Comparison of ENCODE assay signal across 8 mouse cellular contexts in the genomic region with DNA sequence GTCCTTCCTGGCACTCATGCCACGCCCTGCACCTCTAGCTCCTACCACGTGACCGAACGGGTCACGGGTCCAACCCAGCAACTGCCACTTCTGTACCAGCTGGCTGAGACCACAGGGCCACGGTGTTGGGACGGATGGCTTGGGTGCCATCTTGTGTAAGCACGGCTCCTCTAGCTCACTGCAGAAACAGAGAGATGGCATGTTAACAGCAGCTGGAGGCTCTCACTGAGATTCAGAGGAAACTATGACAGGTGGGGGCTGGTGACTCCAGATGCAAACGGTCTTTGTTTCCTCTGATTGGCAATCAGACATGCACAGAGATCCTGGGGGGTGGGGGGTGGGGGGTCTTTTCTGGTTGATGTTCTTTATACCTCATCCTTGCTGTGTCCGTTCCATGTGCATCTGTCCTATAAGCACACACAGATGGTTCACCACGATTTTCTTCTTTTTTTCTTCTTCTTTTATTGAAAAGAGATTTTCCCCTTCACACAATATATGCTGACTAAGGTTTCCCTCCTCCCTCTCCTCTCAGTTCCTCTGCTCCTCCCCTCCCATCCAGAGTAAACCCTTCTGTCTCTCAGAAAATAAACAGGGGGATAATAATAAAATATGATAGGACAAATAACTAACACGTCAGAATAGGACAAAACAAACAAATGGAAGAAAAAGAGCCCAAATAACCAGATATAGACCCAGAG. TPM values are rescaled to one million over a fixed set of nuclear protein-coding genes. Genes with fewer than 3 reads are reported as not detected.
DNase-seq lines count a peak whose midpoint lies in the region; ATAC-seq lines count a peak whose summit lies in the region.

No protein-coding gene starts in this region.

- 72% methylated on average over 12 of the region's 12 CpGs for WGBS in limb, embryonic 13.5 days
- 87% methylated on average over 12 of the region's 12 CpGs for WGBS in limb, embryonic 10.5 days
- 37% methylated on average over 12 of the region's 12 CpGs for WGBS in liver, embryonic 15.5 days (ENCODE audit: insufficient replicate concordance)

- no peak overlapping the region for H3K4me3 ChIP-seq in limb, embryonic 13.5 days
- H3K4me3 ChIP-seq in limb, embryonic 10.5 days, result no peak overlapping the region
- no peak overlapping the region for H3K4me3 ChIP-seq in liver, embryonic 15.5 days (replicated peaks)

- DNase-seq in limb, embryonic 10.5 days (ENCODE audit: low spot score), result no peak
- DNase-seq in splenic B cell, adult 2 months (ENCODE audit: low read depth, low spot score), result peak; percentile 83
- DNase-seq in urinary bladder, postnatal 25 days (ENCODE audit: low spot score), result no peak
- DNase-seq in heart, postnatal 4 days, result no peak

- peak; percentile 44; the same call in 1 of the 2 replicates for ATAC-seq in limb, embryonic 13.5 days (ENCODE audit: low FRiP score, low read depth)
- ATAC-seq in activated CD4-positive, CD25-positive, alpha-beta regulatory T cell, adult 4 months, result peak; percentile 40
- peak; percentile 42 for ATAC-seq in liver, embryonic 15.5 days (ENCODE audit: insufficient read depth)
- ATAC-seq in erythroid progenitor cell, adult 5-6 weeks (replicated peaks; ENCODE audit: low FRiP score, poor library complexity, severe bottlenecking), result no peak

- H3K4me1 ChIP-seq in limb, embryonic 13.5 days, result peaks cover 28% of the 10 kb centered on the region
- H3K4me1 ChIP-seq in limb, embryonic 10.5 days, result peaks cover 17% of the 10 kb centered on the region
- H3K4me1 ChIP-seq in liver, embryonic 15.5 days (replicated peaks), result peaks cover 29% of the 10 kb centered on the region

- 0 out of 2 replicates have a peak, but pooled peaks cover 5% of the 10 kb centered on the region for H3K9me3 ChIP-seq in limb, embryonic 13.5 days
- H3K9me3 ChIP-seq in limb, embryonic 10.5 days (replicated peaks), result no peaks in the 10 kb centered on the region
- no peaks in the 10 kb centered on the region for H3K9me3 ChIP-seq in liver, embryonic 15.5 days (replicated peaks)

- no peaks in the 10 kb centered on the region for H3K27me3 ChIP-seq in limb, embryonic 13.5 days
- H3K27me3 ChIP-seq in limb, embryonic 10.5 days (ENCODE audit: low read depth, poor library complexity, severe bottlenecking), result no peaks in the 10 kb centered on the region
- no peaks in the 10 kb centered on the region for H3K27me3 ChIP-seq in liver, embryonic 15.5 days
- H3K27me3 ChIP-seq in splenic B cell, adult 2 months (ENCODE audit: control insufficient read depth, insufficient read depth, low read length, poor library complexity, severe bottlenecking), result no peaks in the 10 kb centered on the region

- H3K36me3 ChIP-seq in limb, embryonic 13.5 days, result peaks cover 7% of the 10 kb centered on the region
- H3K36me3 ChIP-seq in limb, embryonic 10.5 days, result 0 out of 2 replicates have a peak, but pooled peaks cover 2% of the 10 kb centered on the region
- no peaks in the 10 kb centered on the region for H3K36me3 ChIP-seq in liver, embryonic 15.5 days (replicated peaks)
- H3K36me3 ChIP-seq in splenic B cell, adult 2 months (ENCODE audit: control insufficient read depth, insufficient read depth, low read length, poor library complexity, severe bottlenecking), result 0 out of 2 replicates have a peak, but pooled peaks cover 2% of the 10 kb centered on the region

- H3K27ac ChIP-seq in limb, embryonic 13.5 days, result no peak overlapping the region
- no peak overlapping the region for H3K27ac ChIP-seq in limb, embryonic 10.5 days
- no peak overlapping the region for H3K27ac ChIP-seq in liver, embryonic 15.5 days (replicated peaks)

- H3K4me2 ChIP-seq in limb, embryonic 13.5 days (replicated peaks), result no peak overlapping the region
- no peak overlapping the region for H3K4me2 ChIP-seq in liver, embryonic 15.5 days

- H3K9ac ChIP-seq in limb, embryonic 13.5 days, result no peak overlapping the region
- H3K9ac ChIP-seq in liver, embryonic 15.5 days, result no peak overlapping the region

RNA-seq across cellular contexts. Expression of a gene that starts 25.5 kb away (rescaled TPM):
- 14.6 and 17.3 TPM in 2 replicates for polyA plus RNA-seq in limb, embryonic 13.5 days (2015; fragmentation: Nextera tagmentation; extraction: Ambion mirVana)
- polyA plus RNA-seq in limb, embryonic 10.5 days (2016; fragmentation: Nextera tagmentation; extraction: Ambion mirVana), result 7.0 and 9.9 TPM in 2 replicates
- polyA plus RNA-seq in activated CD4-positive, CD25-positive, alpha-beta regulatory T cell, adult 4 months (2017; shearing (Covaris generic)), result 10 to 100 TPM; 24.1 to 24.4 TPM
- 4.4 and 4.5 TPM in 2 replicates for polyA plus RNA-seq in liver, embryonic 15.5 days (2015; fragmentation: Nextera tagmentation; extraction: Ambion mirVana)
- total RNA-seq in erythroid progenitor cell, adult 5-6 weeks (2015; ENCODE audit: low replicate concordance), result 6.5 and 16.3 TPM in 2 replicates
- total RNA-seq in erythroid progenitor cell, adult 5-6 weeks (2017; ENCODE audit: low replicate concordance), result 8.3 and 10.5 TPM in 2 replicates
- total RNA-seq in heart, postnatal 4 days (2021), result 10 to 100 TPM; 18.7 to 26.3 TPM
